Mouse (Mus musculus) MEL (cell line): Measurements from ENCODE around the gene Lbp. TPM values are rescaled to one million over a fixed set of nuclear protein-coding genes. Genes with fewer than 3 reads are reported as not detected.
A peak's percentile ranks its signal among the peaks of the same experiment; 100 is the strongest.

Experiments
- DNase-seq: peaks from one replicate; pipeline ENCODE4 v3.0.0; 2011; ENCODE audit warnings: low read depth, low spot score
- H3K27ac ChIP-seq: 2 replicates; pipeline ENCODE4 v1.5.1; 2012; ENCODE audit warnings: low read depth, mild to moderate bottlenecking, control low read depth, low read length, moderate library complexity; ENCODE audit not compliant: control insufficient read depth
- H3K27me3 ChIP-seq, 2 experiments: fragments of 150-350 bp in 1 of 2; sonication (generic) in 1 of 2; 2 replicates each; pipeline ENCODE4 v1.6.1; 2012; ENCODE audit warnings: low read length in 2 of 2, mild to moderate bottlenecking in 2 of 2, improper control_type of control experiment in 1 of 2, moderate library complexity in 1 of 2; ENCODE audit not compliant: insufficient read depth in 2 of 2, control insufficient read depth in 1 of 2
- H3K36me3 ChIP-seq, 2 experiments: 2 replicates each; pipeline ENCODE4 v1.6.1; 2012 to 2014; ENCODE audit warnings: low read length in 2 of 2, improper control_type of control experiment in 1 of 2, inconsistent platforms in 1 of 2, mild to moderate bottlenecking in 1 of 2; ENCODE audit not compliant: insufficient read depth in 2 of 2, control insufficient read depth in 1 of 2
- H3K4me1 ChIP-seq, 2 experiments: fragments of 150-350 bp in 1 of 2; sonication (generic) in 1 of 2; 2 replicates each; pipeline ENCODE4 v1.6.1; 2012; ENCODE audit warnings: low read length in 2 of 2, improper control_type of control experiment in 1 of 2, mild to moderate bottlenecking in 1 of 2; ENCODE audit not compliant: insufficient read depth in 2 of 2, control insufficient read depth in 1 of 2
- H3K4me3 ChIP-seq, 2 experiments: fragments of 150-350 bp in 1 of 2; sonication (generic) in 1 of 2; 2 replicates each; pipeline ENCODE4 v1.5.1; 2012; ENCODE audit warnings: low read depth in 2 of 2, low read length in 2 of 2, mild to moderate bottlenecking in 2 of 2, moderate library complexity in 2 of 2, control low read depth in 1 of 2, improper control_type of control experiment in 1 of 2; ENCODE audit not compliant: control insufficient read depth in 1 of 2, insufficient read depth in 1 of 2
- H3K79me2 ChIP-seq: 2 replicates; pipeline ENCODE4 v1.6.1; 2012; ENCODE audit warnings: mild to moderate bottlenecking, low read length, moderate library complexity; ENCODE audit not compliant: control insufficient read depth, poor library complexity, insufficient read depth
- H3K9ac ChIP-seq: 2 replicates; pipeline ENCODE4 v1.6.1; 2012; ENCODE audit warnings: low read depth, mild to moderate bottlenecking, control low read depth, low read length, moderate library complexity; ENCODE audit not compliant: control insufficient read depth, poor library complexity, severe bottlenecking
- H3K9me3 ChIP-seq: fragments of 150-350 bp; sonication (generic); replicated peaks from 2 replicates; pipeline ENCODE4 v1.6.1; 2012; ENCODE audit warnings: mild to moderate bottlenecking, low read length, improper control_type of control experiment, moderate library complexity; ENCODE audit not compliant: insufficient read depth
- BHLHE40 ChIP-seq: IDR thresholded peaks from 2 replicates; pipeline ENCODE4 v1.6.1; 2012; ENCODE audit warnings: low read depth, mild to moderate bottlenecking, inconsistent platforms, low read length, improper control_type of control experiment, borderline replicate concordance
- CHD1 ChIP-seq: IDR thresholded peaks from 2 replicates; pipeline ENCODE4 v1.6.1; 2012; ENCODE audit warnings: low read depth, mild to moderate bottlenecking, inconsistent platforms, low read length, improper control_type of control experiment
- CHD2 ChIP-seq: IDR thresholded peaks from 2 replicates; pipeline ENCODE4 v1.6.1; 2011; ENCODE audit warnings: low read length, improper control_type of control experiment
- CTCF ChIP-seq, 3 experiments: IDR thresholded peaks in 2 of 3; conservative IDR thresholded peaks in 1 of 3; 2 replicates each; pipeline ENCODE4 v1.5.1; 2011 to 2012; ENCODE audit warnings: low read length in 3 of 3, low read depth in 2 of 3, mild to moderate bottlenecking in 2 of 3, improper control_type of control experiment in 1 of 3, inconsistent platforms in 1 of 3, mixed read lengths in 1 of 3, moderate library complexity in 1 of 3; ENCODE audit not compliant: control insufficient read depth in 1 of 3, insufficient read depth in 1 of 3, poor library complexity in 1 of 3, severe bottlenecking in 1 of 3
- ELF1 ChIP-seq: IDR thresholded peaks from 2 replicates; pipeline ENCODE4 v1.6.1; 2014; ENCODE audit warnings: low read depth, mild to moderate bottlenecking, inconsistent platforms, low read length, improper control_type of control experiment, moderate library complexity
- EP300 ChIP-seq, 2 experiments: IDR thresholded peaks; 2 replicates each; pipeline ENCODE4 v1.6.1; 2011; ENCODE audit warnings: improper control_type of control experiment in 2 of 2, low read length in 2 of 2, low read depth in 1 of 2, mild to moderate bottlenecking in 1 of 2
- ETS1 ChIP-seq: IDR thresholded peaks from 2 replicates; pipeline ENCODE4 v1.6.1; 2012; ENCODE audit warnings: low read depth, mild to moderate bottlenecking, inconsistent platforms, low read length, improper control_type of control experiment, moderate library complexity
- GABPA ChIP-seq: IDR thresholded peaks from 2 replicates; pipeline ENCODE4 v1.6.1; 2012; ENCODE audit warnings: low read depth, mild to moderate bottlenecking, inconsistent platforms, low read length, improper control_type of control experiment, moderate library complexity
- GATA1 ChIP-seq: IDR thresholded peaks from 2 replicates; pipeline ENCODE4 v1.6.1; 2011; ENCODE audit warnings: low read depth, low read length, improper control_type of control experiment
- HCFC1 ChIP-seq: IDR thresholded peaks from 2 replicates; pipeline ENCODE4 v1.6.1; 2012; ENCODE audit warnings: low read depth, mild to moderate bottlenecking, inconsistent platforms, low read length, improper control_type of control experiment, moderate library complexity
- JUND ChIP-seq: IDR thresholded peaks from 2 replicates; pipeline ENCODE4 v1.6.1; 2011; ENCODE audit warnings: low read depth, mild to moderate bottlenecking, improper control_type of control experiment, low read length
- KAT2A ChIP-seq: conservative IDR thresholded peaks from 2 replicates; pipeline ENCODE4 v1.6.1; 2012; ENCODE audit warnings: low read depth, low read length, improper control_type of control experiment, inconsistent platforms
- MAFK ChIP-seq: IDR thresholded peaks from 2 replicates; pipeline ENCODE4 v1.6.1; 2011; ENCODE audit warnings: low read depth, mild to moderate bottlenecking, low read length, improper control_type of control experiment, borderline replicate concordance
- MAX ChIP-seq: IDR thresholded peaks from 2 replicates; pipeline ENCODE4 v1.6.1; 2011; ENCODE audit warnings: low read length, improper control_type of control experiment
- MEF2A ChIP-seq: IDR thresholded peaks from 2 replicates; pipeline ENCODE4 v1.6.1; 2014; ENCODE audit warnings: low read depth, mild to moderate bottlenecking, inconsistent platforms, low read length, improper control_type of control experiment; ENCODE audit not compliant: poor library complexity, insufficient replicate concordance, severe bottlenecking; ENCODE audit errors: extremely low read depth
- MXI1 ChIP-seq: IDR thresholded peaks from 2 replicates; pipeline ENCODE4 v1.6.1; 2011; ENCODE audit warnings: mild to moderate bottlenecking, low read depth, low read length, improper control_type of control experiment
- MYB ChIP-seq: IDR thresholded peaks from 2 replicates; pipeline ENCODE4 v1.6.1; 2011; ENCODE audit warnings: mild to moderate bottlenecking, low read depth, low read length, improper control_type of control experiment
- MYC ChIP-seq: IDR thresholded peaks from 2 replicates; pipeline ENCODE4 v1.6.1; 2011; ENCODE audit warnings: low read depth, mild to moderate bottlenecking, low read length, improper control_type of control experiment, moderate library complexity
- NRF1 ChIP-seq: IDR thresholded peaks from 2 replicates; pipeline ENCODE4 v1.6.1; 2014; ENCODE audit warnings: low read depth, mild to moderate bottlenecking, inconsistent platforms, low read length, improper control_type of control experiment, moderate library complexity; ENCODE audit not compliant: poor library complexity, insufficient read depth, severe bottlenecking
- POLR2A ChIP-seq, 2 experiments: IDR thresholded peaks; 2 replicates each; pipeline ENCODE4 v1.6.1; 2011 to 2012; ENCODE audit warnings: low read length in 2 of 2, mild to moderate bottlenecking in 2 of 2, control low read depth in 1 of 2, improper control_type of control experiment in 1 of 2, low read depth in 1 of 2, moderate library complexity in 1 of 2; ENCODE audit not compliant: control insufficient read depth in 1 of 2, insufficient read depth in 1 of 2, poor library complexity in 1 of 2
- POLR2AphosphoS2 ChIP-seq: IDR thresholded peaks from 2 replicates; pipeline ENCODE4 v1.6.1; 2011; ENCODE audit warnings: low read length, improper control_type of control experiment
- POLR2AphosphoS5 ChIP-seq: IDR thresholded peaks from 2 replicates; pipeline ENCODE4 v1.6.1; 2012; ENCODE audit warnings: low read depth, borderline replicate concordance, mild to moderate bottlenecking, inconsistent platforms, low read length, moderate library complexity, mixed read lengths
- RAD21 ChIP-seq: IDR thresholded peaks from 2 replicates; pipeline ENCODE4 v1.6.1; 2011; ENCODE audit warnings: mild to moderate bottlenecking, low read depth, low read length, improper control_type of control experiment
- RCOR1 ChIP-seq: IDR thresholded peaks from 2 replicates; pipeline ENCODE4 v1.6.1; 2012; ENCODE audit warnings: low read depth, mild to moderate bottlenecking, inconsistent platforms, low read length, improper control_type of control experiment
- SIN3A ChIP-seq: IDR thresholded peaks from 2 replicates; pipeline ENCODE4 v1.6.1; 2012; ENCODE audit warnings: low read length, improper control_type of control experiment, inconsistent platforms
- SMC3 ChIP-seq: IDR thresholded peaks from 2 replicates; pipeline ENCODE4 v1.6.1; 2011; ENCODE audit warnings: low read depth, low read length, improper control_type of control experiment
- TAL1 ChIP-seq: IDR thresholded peaks from 2 replicates; pipeline ENCODE4 v1.6.1; 2012; ENCODE audit warnings: mild to moderate bottlenecking, inconsistent platforms, low read length, moderate library complexity, mixed read lengths
- TBP ChIP-seq: IDR thresholded peaks from 2 replicates; pipeline ENCODE4 v1.8.0; 2011; ENCODE audit warnings: low read depth, low read length, improper control_type of control experiment
- TCF12 ChIP-seq: IDR thresholded peaks from 2 replicates; pipeline ENCODE4 v1.6.1; 2014; ENCODE audit warnings: low read depth, mild to moderate bottlenecking, inconsistent platforms, low read length, improper control_type of control experiment, moderate library complexity
- UBTF ChIP-seq: IDR thresholded peaks from 2 replicates; pipeline ENCODE4 v1.6.1; 2012; ENCODE audit warnings: low read depth, mild to moderate bottlenecking, inconsistent platforms, low read length, improper control_type of control experiment, moderate library complexity, borderline replicate concordance; ENCODE audit not compliant: insufficient read depth
- USF1 ChIP-seq: IDR thresholded peaks from 2 replicates; pipeline ENCODE4 v1.6.1; 2014; ENCODE audit warnings: low read depth, mild to moderate bottlenecking, inconsistent platforms, low read length, improper control_type of control experiment, moderate library complexity
- USF2 ChIP-seq, 2 experiments: IDR thresholded peaks; 2 replicates each; pipeline ENCODE4 v1.6.1; 2011 to 2012; ENCODE audit warnings: improper control_type of control experiment in 2 of 2, low read length in 2 of 2, borderline replicate concordance in 1 of 2, inconsistent platforms in 1 of 2, low read depth in 1 of 2, mild to moderate bottlenecking in 1 of 2; ENCODE audit not compliant: insufficient read depth in 1 of 2
- ZKSCAN1 ChIP-seq: IDR thresholded peaks from 2 replicates; pipeline ENCODE4 v1.6.1; 2012; ENCODE audit warnings: low read depth, mild to moderate bottlenecking, inconsistent platforms, low read length, improper control_type of control experiment, moderate library complexity
- ZMIZ1 ChIP-seq: IDR thresholded peaks from 2 replicates; pipeline ENCODE4 v1.6.1; 2012; ENCODE audit warnings: low read depth, mild to moderate bottlenecking, inconsistent platforms, low read length, improper control_type of control experiment, moderate library complexity
- ZNF384 ChIP-seq: IDR thresholded peaks from 2 replicates; pipeline ENCODE4 v1.6.1; 2012; ENCODE audit warnings: low read depth, mild to moderate bottlenecking, inconsistent platforms, low read length, improper control_type of control experiment
- polyA plus RNA-seq, 2 experiments: library from polyadenylated mRNA; stranded (reverse) in 1 of 2; unstranded in 1 of 2; fragments of >175 nt in 1 of 2; fragments of >200 nt in 1 of 2; gene quantifications; 2 replicates each; pipeline versions ENCODE4 v1.2.1 to v1.2.4; 2012; ENCODE audit warnings: low replicate concordance in 2 of 2, low read depth in 1 of 2; ENCODE audit not compliant: insufficient read length in 2 of 2, insufficient read depth in 1 of 2, missing spikeins in 1 of 2
- total RNA-seq: library from RNA; depleted of rRNA; stranded (reverse); fragments of 300-350 nt; gene quantifications from 2 replicates; pipeline ENCODE4 v1.2.3, GENCODE M21; 2012

The Lbp gene
- total and polyA plus RNA-seq, 3 experiments, result not detected

- Histone ChIP-seq H3K4me1 (peaks cover 0 to 20% of the 10 kb centered on the region in 2 experiments; a peak in 3 of 4 replicates), H3K27ac (peak overlapping the region; percentile 82), H3K79me2 (peaks cover 36% of the 10 kb centered on the region), H3K27me3 (no peaks in the 10 kb centered on the region), H3K9ac (peak overlapping the region; percentile 97), H3K36me3 (peaks cover 19 to 23% of the 10 kb centered on the region in 2 experiments), H3K9me3 (no peaks in the 10 kb centered on the region), H3K4me3 (peak overlapping the region; percentile 80 to 86)
- DNase-seq, result peak; percentile 95
- TF ChIP-seq GABPA (no peak; the same call in 1 of the 2 replicates), JUND (no peak), MAX (peak; percentile 99), ELF1 (peak; percentile 76), HCFC1 (peak; percentile 91), USF1 (no peak), ZMIZ1 (peak; percentile 29; the same call in 1 of the 2 replicates), RAD21 (no peak), UBTF (no peak), RCOR1 (no peak), MXI1 (peak; percentile 96), MYC (peak; percentile 100), EP300 (IDR thresholded peaks at IDR 0.05; ENCODE audit: low read depth in 1 of 2, low read length in 2 of 2) (no peak), TCF12 (peak; percentile 64), POLR2AphosphoS2 (peak; percentile 95), CHD2 (no peak), MAFK (no peak), MYB (no peak), ETS1 (no peak), ZNF384 (peak; percentile 94), BHLHE40 (no peak; the same call in 1 of the 2 replicates), TAL1 (no peak), KAT2A (peak; percentile 65; the same call in 1 of the 2 replicates), CTCF (IDR thresholded peaks at IDR 0.05 in 2 of 3, conservative IDR thresholded peaks at IDR 0.05 in 1 of 3; ENCODE audit: control insufficient read depth in 1 of 3, insufficient read depth in 1 of 3, low read depth in 2 of 3, low read length in 3 of 3, poor library complexity in 1 of 3, severe bottlenecking in 1 of 3) (peak; percentile 44 to 84 (median 75); a peak in 5 of 6 replicates), NRF1 (0 out of 2 replicates have a peak, but pooled peaks have one; percentile 19), POLR2A (IDR thresholded peaks at IDR 0.05; ENCODE audit: control insufficient read depth in 1 of 2, insufficient read depth in 1 of 2, low read depth in 1 of 2, low read length in 2 of 2, poor library complexity in 1 of 2) (peak; percentile 56 to 93), MEF2A (no peak), USF2 (IDR thresholded peaks at IDR 0.05; ENCODE audit: borderline replicate concordance in 1 of 2, insufficient read depth in 1 of 2, low read depth in 1 of 2, low read length in 2 of 2) (no peak), POLR2AphosphoS5 (0 out of 2 replicates have a peak, but pooled peaks have one; percentile 42), ZKSCAN1 (no peak), GATA1 (0 out of 2 replicates have a peak, but pooled peaks have one; percentile 2), SIN3A (peak; percentile 86), CHD1 (peak; percentile 19; the same call in 1 of the 2 replicates), TBP (peak; percentile 95), SMC3 (no peak)
Measured at GRCm38 (mm10) chr2:158360873-158361677, 54.8 kb downstream of the Lbp start.
